Mouse (Mus musculus) MEL (cell line): ENCODE measurements around the gene Pfn1.

Experiments used
- CTCF ChIP-seq, 3 experiments: IDR thresholded peaks in 2 of 3; conservative IDR thresholded peaks in 1 of 3; 2 replicates each; pipeline ENCODE4 v1.5.1; 2011 to 2012; ENCODE audit warnings: low read length in 3 of 3, low read depth in 2 of 3, mild to moderate bottlenecking in 2 of 3, improper control_type of control experiment in 1 of 3, inconsistent platforms in 1 of 3, mixed read lengths in 1 of 3, moderate library complexity in 1 of 3; ENCODE audit not compliant: control insufficient read depth in 1 of 3, insufficient read depth in 1 of 3, poor library complexity in 1 of 3, severe bottlenecking in 1 of 3
- E2F4 ChIP-seq: IDR thresholded peaks from 2 replicates; pipeline ENCODE4 v1.6.1; 2011; ENCODE audit warnings: low read depth, low read length, improper control_type of control experiment, borderline replicate concordance
- ELF1 ChIP-seq: IDR thresholded peaks from 2 replicates; pipeline ENCODE4 v1.6.1; 2014; ENCODE audit warnings: low read depth, mild to moderate bottlenecking, inconsistent platforms, low read length, improper control_type of control experiment, moderate library complexity
- GATA1 ChIP-seq: IDR thresholded peaks from 2 replicates; pipeline ENCODE4 v1.6.1; 2011; ENCODE audit warnings: low read depth, low read length, improper control_type of control experiment
- MYB ChIP-seq: IDR thresholded peaks from 2 replicates; pipeline ENCODE4 v1.6.1; 2011; ENCODE audit warnings: mild to moderate bottlenecking, low read depth, low read length, improper control_type of control experiment
- MYC ChIP-seq: IDR thresholded peaks from 2 replicates; pipeline ENCODE4 v1.6.1; 2011; ENCODE audit warnings: low read depth, mild to moderate bottlenecking, low read length, improper control_type of control experiment, moderate library complexity
- POLR2A ChIP-seq, 2 experiments: IDR thresholded peaks; 2 replicates each; pipeline ENCODE4 v1.6.1; 2011 to 2012; ENCODE audit warnings: low read length in 2 of 2, mild to moderate bottlenecking in 2 of 2, control low read depth in 1 of 2, improper control_type of control experiment in 1 of 2, low read depth in 1 of 2, moderate library complexity in 1 of 2; ENCODE audit not compliant: control insufficient read depth in 1 of 2, insufficient read depth in 1 of 2, poor library complexity in 1 of 2
- RAD21 ChIP-seq: IDR thresholded peaks from 2 replicates; pipeline ENCODE4 v1.6.1; 2011; ENCODE audit warnings: mild to moderate bottlenecking, low read depth, low read length, improper control_type of control experiment
- SMC3 ChIP-seq: IDR thresholded peaks from 2 replicates; pipeline ENCODE4 v1.6.1; 2011; ENCODE audit warnings: low read depth, low read length, improper control_type of control experiment
- USF2 ChIP-seq, 2 experiments: IDR thresholded peaks; 2 replicates each; pipeline ENCODE4 v1.6.1; 2011 to 2012; ENCODE audit warnings: improper control_type of control experiment in 2 of 2, low read length in 2 of 2, borderline replicate concordance in 1 of 2, inconsistent platforms in 1 of 2, low read depth in 1 of 2, mild to moderate bottlenecking in 1 of 2; ENCODE audit not compliant: insufficient read depth in 1 of 2
- ZMIZ1 ChIP-seq: IDR thresholded peaks from 2 replicates; pipeline ENCODE4 v1.6.1; 2012; ENCODE audit warnings: low read depth, mild to moderate bottlenecking, inconsistent platforms, low read length, improper control_type of control experiment, moderate library complexity

- no peak for TF ChIP-seq USF2 (IDR thresholded peaks at IDR 0.05; ENCODE audit: borderline replicate concordance in 1 of 2, insufficient read depth in 1 of 2, low read depth in 1 of 2, low read length in 2 of 2)
- TF ChIP-seq MYB: no peak
- no peak for TF ChIP-seq GATA1
- no peak for TF ChIP-seq CTCF (IDR thresholded peaks at IDR 0.05 in 2 of 3, conservative IDR thresholded peaks at IDR 0.05 in 1 of 3; ENCODE audit: control insufficient read depth in 1 of 3, insufficient read depth in 1 of 3, low read depth in 2 of 3, low read length in 3 of 3, poor library complexity in 1 of 3, severe bottlenecking in 1 of 3)
- TF ChIP-seq SMC3: no peak
- TF ChIP-seq RAD21: no peak
- TF ChIP-seq ELF1: no peak
- TF ChIP-seq MYC: no peak
- no peak for TF ChIP-seq E2F4
- TF ChIP-seq POLR2A (IDR thresholded peaks at IDR 0.05; ENCODE audit: control insufficient read depth in 1 of 2, insufficient read depth in 1 of 2, low read depth in 1 of 2, low read length in 2 of 2, poor library complexity in 1 of 2): no peak
- no peak for TF ChIP-seq ZMIZ1
Observed at GRCm38 (mm10) chr11:70657991-70658390, 3.5 kb upstream of the Pfn1 start.
